Mouse (Mus musculus) liver, embryonic 13.5 days (tissue): ENCODE measurements around the gene Exoc7. TPM values are rescaled to one million over a fixed set of nuclear protein-coding genes. Genes with fewer than 3 reads are reported as not detected.

Source experiments
- ATAC-seq: fragments of 200-750 bp; cut with Nextera tagmentation; 2 replicates; pipeline ENCODE4 v1.8.0; 2017; ENCODE audit warnings: low read depth, mild to moderate bottlenecking, moderate number of reproducible peaks, moderate library complexity
- DNase-seq: peaks from one replicate; pipeline ENCODE4 v3.0.0; 2022
- H3K27ac ChIP-seq: fragments of 300-500 bp; sonication (generic); 2 replicates; pipeline ENCODE4 v1.5.1; 2015; ENCODE audit warnings: moderate library complexity, mild to moderate bottlenecking, inconsistent platforms
- H3K27me3 ChIP-seq: fragments of 300-500 bp; sonication (generic); 2 replicates; pipeline ENCODE4 v1.6.1; 2015; ENCODE audit warnings: mild to moderate bottlenecking, inconsistent platforms
- H3K36me3 ChIP-seq: fragments of 300-500 bp; sonication (generic); 2 replicates; pipeline ENCODE4 v1.6.1; 2015; ENCODE audit warnings: mild to moderate bottlenecking, inconsistent platforms
- H3K4me1 ChIP-seq: fragments of 300-500 bp; sonication (generic); replicated peaks from 2 replicates; pipeline ENCODE4 v1.6.1; 2015; ENCODE audit warnings: inconsistent platforms
- H3K4me2 ChIP-seq: fragments of 300-500 bp; sonication (generic); 2 replicates; pipeline ENCODE4 v1.6.1; 2015; ENCODE audit warnings: inconsistent platforms, mild to moderate bottlenecking, moderate library complexity
- H3K4me3 ChIP-seq: fragments of 300-500 bp; sonication (generic); replicated peaks from 2 replicates; pipeline ENCODE4 v1.5.1; 2015; ENCODE audit warnings: mild to moderate bottlenecking, inconsistent platforms
- H3K9ac ChIP-seq: fragments of 300-500 bp; sonication (generic); 2 replicates; pipeline ENCODE4 v1.6.1; 2015; ENCODE audit warnings: mild to moderate bottlenecking, inconsistent platforms
- H3K9me3 ChIP-seq: fragments of 300-500 bp; sonication (generic); replicated peaks from 2 replicates; pipeline ENCODE4 v1.6.1; 2016; ENCODE audit warnings: inconsistent platforms
- WGBS: fragments of 180-500 bp; shearing (Covaris S2); methylation state at CpG from one replicate; pipeline ENCODE4 v1.1.7; 2015; ENCODE audit not compliant: insufficient replicate concordance; 5-methylcytosine and 5-hydroxymethylcytosine counted together
- polyA plus RNA-seq: library from polyadenylated mRNA; unstranded; fragments of >200 nt; fragmentation: Nextera tagmentation; extraction: Ambion mirVana; gene quantifications from 2 replicates; pipeline ENCODE4 v1.2.1, GENCODE M21; 2015

Exoc7 gene
- polyA plus RNA-seq, 1 experiment from 2014 or later, result 21.3 TPM

DNA sequence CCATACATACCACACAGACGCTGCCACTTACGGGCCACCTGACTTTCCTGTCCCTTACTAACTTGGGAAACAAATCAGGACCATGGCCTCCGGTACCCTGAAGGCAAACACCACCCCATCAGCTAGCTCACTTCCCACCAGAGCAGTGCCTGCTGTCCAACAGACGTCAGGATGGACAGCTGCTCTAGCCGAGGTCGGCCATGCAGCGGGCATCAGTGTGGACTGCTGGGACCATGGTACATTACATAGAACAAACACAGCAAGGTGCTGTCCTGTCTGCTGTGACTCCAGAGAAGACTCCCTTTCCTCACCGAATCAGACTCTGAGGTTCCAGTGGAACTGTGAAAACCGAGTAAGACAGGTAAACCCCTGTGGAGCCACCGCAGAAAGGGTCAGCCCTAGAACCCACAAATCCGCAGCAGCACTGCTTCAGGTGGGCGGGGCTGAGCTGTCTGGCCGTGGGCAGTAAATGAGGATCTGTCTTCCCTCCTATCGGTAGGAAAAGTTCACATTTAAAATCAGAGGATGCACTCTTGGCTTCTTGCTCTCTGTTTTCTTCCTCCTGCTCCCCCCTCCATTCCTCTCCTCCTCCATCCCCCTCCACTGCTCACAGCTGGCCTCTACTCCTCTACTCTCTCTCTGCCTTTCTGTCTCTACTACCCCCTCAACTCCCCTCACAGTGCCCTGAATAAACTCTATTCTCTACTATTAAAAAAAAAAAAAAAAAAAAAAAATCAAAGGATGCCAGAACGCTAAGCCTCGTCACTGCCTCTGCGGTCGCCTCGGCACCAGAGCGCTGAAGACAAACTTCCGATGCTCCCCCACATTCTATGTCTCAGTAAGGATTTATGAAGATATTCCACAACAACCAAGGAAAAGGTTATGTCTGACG is 51.7 kb downstream of the Exoc7 start:
- no peaks in the 10 kb centered on the region for H3K9me3 ChIP-seq
- no peak for ATAC-seq
- peak overlapping the region; percentile 41 for H3K27ac ChIP-seq
- WGBS, result 64% methylated on average over 22 of the region's 22 CpGs
- H3K4me3 ChIP-seq, result no peak overlapping the region
- no peak overlapping the region for H3K4me2 ChIP-seq
- DNase-seq, result no peak
- no peak overlapping the region for H3K9ac ChIP-seq
- no peaks in the 10 kb centered on the region for H3K27me3 ChIP-seq
- peaks cover 29% of the 10 kb centered on the region for H3K4me1 ChIP-seq
- peaks cover 97% of the 10 kb centered on the region for H3K36me3 ChIP-seq

DNA sequence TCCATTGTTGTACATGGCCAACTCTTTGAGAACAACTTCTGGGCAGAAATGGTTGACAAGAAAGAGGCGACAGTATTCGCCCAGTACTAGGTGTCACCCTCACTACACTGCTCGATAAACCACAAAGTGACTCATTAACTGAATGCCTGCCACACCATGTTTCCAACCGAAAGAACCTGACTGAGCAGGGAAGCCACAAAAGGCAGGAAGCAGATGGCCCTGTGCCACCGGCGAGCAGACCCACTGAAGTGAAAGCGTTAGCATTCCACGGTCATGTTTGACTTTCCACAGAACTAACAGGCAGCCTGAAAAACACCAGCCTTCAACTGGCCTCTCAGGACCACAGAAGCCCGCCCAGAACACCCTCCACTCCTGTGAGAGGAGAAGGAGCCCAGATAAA is 52.4 kb downstream of the Exoc7 start:
- peak overlapping the region; percentile 41; the same call in 1 of the 2 replicates for H3K27ac ChIP-seq
- DNase-seq, result no peak
- no peak overlapping the region for H3K4me2 ChIP-seq
- no peaks in the 10 kb centered on the region for H3K27me3 ChIP-seq
- peaks cover 97% of the 10 kb centered on the region for H3K36me3 ChIP-seq
- ATAC-seq, result no peak
- no peak overlapping the region for H3K4me3 ChIP-seq
- H3K9ac ChIP-seq, result no peak overlapping the region
- WGBS, result 39% methylated on average over 9 of the region's 9 CpGs
- no peaks in the 10 kb centered on the region for H3K9me3 ChIP-seq
- peaks cover 22% of the 10 kb centered on the region for H3K4me1 ChIP-seq

GRCm38 (mm10) chr11:116253076-116253600 is 53.9 kb downstream of the Exoc7 start:
- peaks cover 17% of the 10 kb centered on the region for H3K4me1 ChIP-seq
- H3K36me3 ChIP-seq, result peaks cover 97% of the 10 kb centered on the region
- no peak overlapping the region for H3K27ac ChIP-seq
- ATAC-seq (no peak), DNase-seq (no peak)
- no peak overlapping the region for H3K9ac ChIP-seq
- no peaks in the 10 kb centered on the region for H3K9me3 ChIP-seq
- no peak overlapping the region for H3K4me2 ChIP-seq
- no peak overlapping the region for H3K4me3 ChIP-seq
- H3K27me3 ChIP-seq, result no peaks in the 10 kb centered on the region
- 66% methylated on average over 3 of the region's 3 CpGs for WGBS

GRCm38 (mm10) chr11:116250898-116251297 is 56.1 kb downstream of the Exoc7 start:
- H3K36me3 ChIP-seq, result peaks cover 97% of the 10 kb centered on the region
- H3K4me3 ChIP-seq, result no peak overlapping the region
- H3K9ac ChIP-seq, result no peak overlapping the region
- H3K27ac ChIP-seq, result no peak overlapping the region
- no peak for ATAC-seq
- H3K4me2 ChIP-seq, result no peak overlapping the region
- H3K4me1 ChIP-seq, result peaks cover 11% of the 10 kb centered on the region
- WGBS, result 87% methylated on average over 8 of the region's 8 CpGs
- no peak for DNase-seq
- H3K9me3 ChIP-seq, result no peaks in the 10 kb centered on the region
- no peaks in the 10 kb centered on the region for H3K27me3 ChIP-seq

GRCm38 (mm10) chr11:116247502-116248222 is 59.4 kb downstream of the Exoc7 start:
- Histone ChIP-seq H3K4me1 (no peaks in the 10 kb centered on the region), H3K36me3 (peaks cover 95% of the 10 kb centered on the region), H3K9me3 (no peaks in the 10 kb centered on the region), H3K27me3 (no peaks in the 10 kb centered on the region), H3K4me2 (no peak overlapping the region), H3K27ac (no peak overlapping the region), H3K4me3 (no peak overlapping the region), H3K9ac (no peak overlapping the region)
- no peak for DNase-seq
- 78% methylated on average over 14 of the region's 14 CpGs for WGBS
- ATAC-seq, result no peak

GRCm38 (mm10) chr11:116245616-116246015 is 61.4 kb downstream of the Exoc7 start:
- H3K27me3 ChIP-seq, result no peaks in the 10 kb centered on the region
- DNase-seq, result no peak
- H3K9ac ChIP-seq, result no peak overlapping the region
- no peak overlapping the region for H3K4me3 ChIP-seq
- peaks cover 75% of the 10 kb centered on the region for H3K36me3 ChIP-seq
- ATAC-seq, result no peak
- WGBS, result 80% methylated on average over 6 of the region's 6 CpGs
- peaks cover 6% of the 10 kb centered on the region; the same call in 1 of the 2 replicates for H3K4me1 ChIP-seq
- H3K4me2 ChIP-seq, result no peak overlapping the region
- H3K9me3 ChIP-seq, result no peaks in the 10 kb centered on the region
- no peak overlapping the region for H3K27ac ChIP-seq

DNA sequence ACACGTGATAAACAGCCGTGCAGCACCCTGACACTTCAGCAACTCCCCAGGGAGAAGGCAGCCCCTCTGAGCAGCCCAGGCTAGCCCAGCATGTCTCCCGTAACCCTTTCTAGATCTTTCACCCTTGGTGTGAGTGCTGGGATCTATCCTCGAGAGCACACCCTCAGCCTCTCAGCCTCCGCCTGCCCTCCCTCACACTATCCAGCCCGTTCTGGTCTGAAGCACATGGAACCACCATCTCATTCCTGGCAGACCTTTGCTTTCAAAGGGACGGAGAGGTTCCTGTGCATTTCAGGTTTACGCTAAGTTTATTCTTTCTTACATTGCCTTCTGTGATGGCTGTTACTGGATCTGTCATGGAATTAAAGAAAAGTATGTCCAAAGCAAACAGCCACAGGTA is 62.5 kb downstream of the Exoc7 start:
- Histone ChIP-seq H3K4me2 (no peak overlapping the region), H3K4me1 (peaks cover 6% of the 10 kb centered on the region; the same call in 1 of the 2 replicates), H3K9me3 (no peaks in the 10 kb centered on the region), H3K27ac (no peak overlapping the region), H3K4me3 (no peak overlapping the region), H3K27me3 (0 out of 2 replicates have a peak, but pooled peaks cover 4% of the 10 kb centered on the region), H3K9ac (no peak overlapping the region), H3K36me3 (peaks cover 65% of the 10 kb centered on the region)
- WGBS, result 85% methylated on average over 8 of the region's 8 CpGs
- ATAC-seq, result no peak
- no peak for DNase-seq

DNA sequence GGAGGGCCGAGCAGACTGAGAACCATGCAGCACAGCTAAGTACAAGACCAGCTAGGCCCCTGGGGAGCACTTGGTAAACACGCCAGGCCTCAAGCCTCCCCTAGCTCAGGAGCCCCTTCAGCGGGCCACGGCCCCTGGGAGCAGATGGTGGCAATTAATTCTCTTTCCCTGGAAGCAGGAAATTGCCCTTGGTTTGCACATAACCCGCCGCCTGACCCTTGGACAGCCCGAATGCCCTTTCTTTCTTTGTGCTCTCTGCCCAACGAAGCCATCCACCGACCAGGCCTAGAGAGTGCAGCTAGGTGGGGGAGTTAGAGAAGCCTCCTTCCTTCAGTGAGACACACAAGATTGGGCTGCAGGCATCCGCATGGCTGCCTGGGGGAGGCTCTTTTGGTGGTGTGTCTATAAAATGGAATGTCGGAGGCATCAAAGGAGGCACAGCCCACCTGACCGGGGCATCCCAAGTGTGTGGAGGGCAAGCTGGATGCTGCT is 65.2 kb downstream of the Exoc7 start:
- H3K4me3 ChIP-seq, result no peak overlapping the region
- 63% methylated on average over 12 of the region's 12 CpGs for WGBS
- peaks cover 37% of the 10 kb centered on the region for H3K36me3 ChIP-seq
- no peak overlapping the region for H3K4me2 ChIP-seq
- no peak overlapping the region for H3K27ac ChIP-seq
- H3K27me3 ChIP-seq, result peaks cover 27% of the 10 kb centered on the region
- ATAC-seq (no peak), DNase-seq (no peak)
- no peaks in the 10 kb centered on the region for H3K9me3 ChIP-seq
- H3K9ac ChIP-seq, result no peak overlapping the region
- H3K4me1 ChIP-seq, result peaks cover 17% of the 10 kb centered on the region

DNA sequence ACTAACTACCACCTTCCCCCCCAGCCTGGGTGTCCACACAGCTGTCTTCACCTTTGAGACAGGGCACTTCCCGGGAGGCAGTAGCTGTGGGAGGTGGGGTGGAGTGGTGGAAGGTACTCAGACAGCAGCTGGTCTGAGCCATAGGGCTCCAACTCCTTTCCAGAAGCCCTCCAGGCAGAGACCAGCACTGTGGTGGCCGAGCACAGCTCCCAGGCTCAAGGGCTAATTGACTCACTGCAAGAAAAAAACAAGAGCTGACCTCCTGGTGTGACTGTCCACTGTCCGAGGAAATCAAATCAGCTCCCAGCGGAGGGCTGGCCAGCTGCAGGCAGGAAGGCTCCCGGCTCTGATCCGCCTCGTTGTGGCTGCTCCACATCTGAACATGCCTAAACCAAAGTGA is 67.2 kb downstream of the Exoc7 start:
- H3K4me3 ChIP-seq, result no peak overlapping the region
- H3K4me2 ChIP-seq, result no peak overlapping the region
- H3K4me1 ChIP-seq, result peaks cover 23% of the 10 kb centered on the region
- DNase-seq (no peak), ATAC-seq (no peak)
- no peak overlapping the region for H3K9ac ChIP-seq
- peaks cover 17% of the 10 kb centered on the region for H3K36me3 ChIP-seq
- no peak overlapping the region for H3K27ac ChIP-seq
- 62% methylated on average over 7 of the region's 7 CpGs for WGBS
- H3K9me3 ChIP-seq, result no peaks in the 10 kb centered on the region
- H3K27me3 ChIP-seq, result peaks cover 36% of the 10 kb centered on the region
